Mouse (Mus musculus) erythroblast, embryonic 14.5 days (primary cell): ENCODE results near the gene Hcrtr1. TPM values are rescaled to one million over a fixed set of nuclear protein-coding genes. Genes with fewer than 3 reads are reported as not detected.
A peak's percentile ranks its signal among the peaks of the same experiment; 100 is the strongest.

ENCODE experiments used
- H3K27me3 ChIP-seq: 2 replicates; pipeline ENCODE4 v1.6.1; 2012; ENCODE audit warnings: inconsistent platforms; ENCODE audit not compliant: control insufficient read depth
- H3K36me3 ChIP-seq: 2 replicates; pipeline ENCODE4 v1.6.1; 2012; ENCODE audit warnings: mild to moderate bottlenecking, inconsistent platforms; ENCODE audit not compliant: control insufficient read depth
- H3K4me1 ChIP-seq: 2 replicates; pipeline ENCODE4 v1.6.1; 2012; ENCODE audit warnings: inconsistent platforms; ENCODE audit not compliant: control insufficient read depth
- H3K4me3 ChIP-seq: replicated peaks from 2 replicates; pipeline ENCODE3; 2012; ENCODE audit warnings: moderate library complexity, mild to moderate bottlenecking, inconsistent platforms
- H3K9me3 ChIP-seq: 2 replicates; pipeline ENCODE4 v1.6.1; 2012; ENCODE audit warnings: low read length, inconsistent platforms, mixed read lengths; ENCODE audit not compliant: control insufficient read depth
- GATA1 ChIP-seq: IDR thresholded peaks from 2 replicates; pipeline ENCODE4 v1.6.1; 2012; ENCODE audit warnings: low read length, inconsistent platforms, mixed read lengths
- TAL1 ChIP-seq: IDR thresholded peaks from 3 replicates; pipeline ENCODE4 v1.6.1; 2012; ENCODE audit warnings: low read length, inconsistent platforms, mixed read lengths
- polyA plus RNA-seq: library from polyadenylated mRNA; stranded (reverse); fragments of >175 nt; gene quantifications from 2 replicates; pipeline ENCODE4 v1.2.3, GENCODE M21; 2012

The Hcrtr1 gene
- polyA plus RNA-seq, 1 experiment, result not detected

GRCm38 (mm10) chr4:130112732-130113131 lies 26.4 kb downstream of the Hcrtr1 start:
- TF ChIP-seq GATA1 (no peak), TAL1 (no peak)
- Histone ChIP-seq H3K4me1 (peaks cover 49% of the 10 kb centered on the region), H3K9me3 (0 out of 2 replicates have a peak, but pooled peaks cover 1% of the 10 kb centered on the region), H3K36me3 (peaks cover 47% of the 10 kb centered on the region), H3K27me3 (no peaks in the 10 kb centered on the region), H3K4me3 (no peak overlapping the region)

GRCm38 (mm10) chr4:130112299-130112698 lies 26.9 kb downstream of the Hcrtr1 start:
- Histone ChIP-seq H3K27me3 (no peaks in the 10 kb centered on the region), H3K4me1 (peaks cover 49% of the 10 kb centered on the region), H3K9me3 (no peaks in the 10 kb centered on the region), H3K36me3 (peaks cover 46% of the 10 kb centered on the region), H3K4me3 (no peak overlapping the region)
- TF ChIP-seq TAL1 (no peak), GATA1 (no peak)

- peaks cover 34% of the 10 kb centered on the region for H3K36me3 ChIP-seq
- peaks cover 57% of the 10 kb centered on the region for H3K4me1 ChIP-seq
- TF ChIP-seq TAL1, result no peak
- no peak for TF ChIP-seq GATA1
- no peaks in the 10 kb centered on the region for H3K27me3 ChIP-seq
- H3K9me3 ChIP-seq, result no peaks in the 10 kb centered on the region
- H3K4me3 ChIP-seq, result no peak overlapping the region
Measured at GRCm38 (mm10) chr4:130110091-130110490, 29.1 kb downstream of the Hcrtr1 start.

- Histone ChIP-seq H3K4me1 (peaks cover 58% of the 10 kb centered on the region), H3K9me3 (no peaks in the 10 kb centered on the region), H3K4me3 (no peak overlapping the region), H3K36me3 (peaks cover 30% of the 10 kb centered on the region), H3K27me3 (no peaks in the 10 kb centered on the region)
- TF ChIP-seq TAL1 (no peak), GATA1 (no peak)
Measured at GRCm38 (mm10) chr4:130109666-130110065, 29.5 kb downstream of the Hcrtr1 start.

GRCm38 (mm10) chr4:130108929-130109328 lies 30.2 kb downstream of the Hcrtr1 start:
- TF ChIP-seq GATA1 (no peak), TAL1 (no peak)
- peaks cover under 1% of the 10 kb centered on the region; the same call in 1 of the 2 replicates for H3K9me3 ChIP-seq
- H3K27me3 ChIP-seq, result no peaks in the 10 kb centered on the region
- peak overlapping the region; percentile 87 for H3K4me3 ChIP-seq
- H3K4me1 ChIP-seq, result peaks cover 60% of the 10 kb centered on the region
- peaks cover 28% of the 10 kb centered on the region for H3K36me3 ChIP-seq

- no peak for TF ChIP-seq TAL1
- peak; percentile 56 for TF ChIP-seq GATA1
- peaks cover 4% of the 10 kb centered on the region for H3K9me3 ChIP-seq
- peaks cover 2% of the 10 kb centered on the region; the same call in 1 of the 2 replicates for H3K27me3 ChIP-seq
- peaks cover 56% of the 10 kb centered on the region for H3K4me1 ChIP-seq
- peaks cover 14% of the 10 kb centered on the region for H3K36me3 ChIP-seq
- H3K4me3 ChIP-seq, result peak overlapping the region; percentile 87
Measured at GRCm38 (mm10) chr4:130107444-130108131, 31.6 kb downstream of the Hcrtr1 start.

- TF ChIP-seq TAL1 (no peak), GATA1 (no peak)
- H3K36me3 ChIP-seq, result peaks cover 9% of the 10 kb centered on the region
- H3K27me3 ChIP-seq, result peaks cover 3% of the 10 kb centered on the region
- peaks cover 51% of the 10 kb centered on the region for H3K4me1 ChIP-seq
- H3K4me3 ChIP-seq, result peak overlapping the region; percentile 87
- peaks cover 4% of the 10 kb centered on the region for H3K9me3 ChIP-seq
Measured at GRCm38 (mm10) chr4:130107065-130107443, 32.1 kb downstream of the Hcrtr1 start.

GRCm38 (mm10) chr4:130104584-130104983 lies 34.6 kb downstream of the Hcrtr1 start:
- H3K27me3 ChIP-seq, result peaks cover 12% of the 10 kb centered on the region
- peaks cover 4% of the 10 kb centered on the region for H3K9me3 ChIP-seq
- peaks cover 28% of the 10 kb centered on the region for H3K4me1 ChIP-seq
- no peak for TF ChIP-seq TAL1
- no peak for TF ChIP-seq GATA1
- H3K36me3 ChIP-seq, result no peaks in the 10 kb centered on the region
- H3K4me3 ChIP-seq, result no peak overlapping the region

- H3K27me3 ChIP-seq, result peaks cover 12% of the 10 kb centered on the region
- TF ChIP-seq TAL1 (no peak), GATA1 (no peak)
- H3K4me3 ChIP-seq, result no peak overlapping the region
- no peaks in the 10 kb centered on the region for H3K36me3 ChIP-seq
- peaks cover 19% of the 10 kb centered on the region for H3K4me1 ChIP-seq
- peaks cover 4% of the 10 kb centered on the region for H3K9me3 ChIP-seq
Measured at GRCm38 (mm10) chr4:130103632-130104031, 35.5 kb downstream of the Hcrtr1 start.
